Mouse (Mus musculus) midbrain, embryonic 12.5 days (tissue): ENCODE measurements around the gene Mybphl. TPM values are rescaled to one million over a fixed set of nuclear protein-coding genes. Genes with fewer than 3 reads are reported as not detected.

Experiments
- ATAC-seq: fragments of 200-750 bp; cut with Nextera tagmentation; 2 replicates; pipeline ENCODE4 v1.8.0; 2017; ENCODE audit warnings: low read depth, moderate TSS enrichment, moderate library complexity; ENCODE audit not compliant: low FRiP score
- H3K27ac ChIP-seq: fragments of 300-500 bp; sonication (generic); replicated peaks from 2 replicates; pipeline ENCODE4 v1.5.1; 2016; ENCODE audit warnings: mild to moderate bottlenecking
- H3K27me3 ChIP-seq: fragments of 300-500 bp; sonication (generic); 2 replicates; pipeline ENCODE4 v1.6.1; 2016; ENCODE audit warnings: mild to moderate bottlenecking
- H3K36me3 ChIP-seq: fragments of 300-500 bp; sonication (generic); 2 replicates; pipeline ENCODE4 v1.6.1; 2016
- H3K4me1 ChIP-seq: fragments of 300-500 bp; sonication (generic); 2 replicates; pipeline ENCODE4 v1.6.1; 2016
- H3K4me2 ChIP-seq: fragments of 300-500 bp; sonication (generic); replicated peaks from 2 replicates; pipeline ENCODE4 v1.6.1; 2016; ENCODE audit warnings: mild to moderate bottlenecking, moderate library complexity
- H3K4me3 ChIP-seq: fragments of 300-500 bp; sonication (generic); 2 replicates; pipeline ENCODE4 v1.5.1; 2016; ENCODE audit warnings: mild to moderate bottlenecking
- H3K9ac ChIP-seq: fragments of 300-500 bp; sonication (generic); replicated peaks from 2 replicates; pipeline ENCODE4 v1.6.1; 2016; ENCODE audit warnings: mild to moderate bottlenecking, moderate library complexity
- H3K9me3 ChIP-seq: fragments of 300-500 bp; sonication (generic); 2 replicates; pipeline ENCODE4 v1.6.1; 2016; ENCODE audit warnings: mild to moderate bottlenecking
- WGBS: fragments of 180-500 bp; shearing (Covaris S2); methylation state at CpG from one replicate; pipeline ENCODE4 v1.1.7; 2016; 5-methylcytosine and 5-hydroxymethylcytosine counted together
- polyA plus RNA-seq: library from polyadenylated mRNA; unstranded; fragments of >200 nt; fragmentation: Nextera tagmentation; extraction: Ambion mirVana; gene quantifications from 2 replicates; pipeline ENCODE4 v1.2.1, GENCODE M21; 2016

Mybphl gene
- polyA plus RNA-seq, 1 experiment from 2014 or later = not detected

DNA sequence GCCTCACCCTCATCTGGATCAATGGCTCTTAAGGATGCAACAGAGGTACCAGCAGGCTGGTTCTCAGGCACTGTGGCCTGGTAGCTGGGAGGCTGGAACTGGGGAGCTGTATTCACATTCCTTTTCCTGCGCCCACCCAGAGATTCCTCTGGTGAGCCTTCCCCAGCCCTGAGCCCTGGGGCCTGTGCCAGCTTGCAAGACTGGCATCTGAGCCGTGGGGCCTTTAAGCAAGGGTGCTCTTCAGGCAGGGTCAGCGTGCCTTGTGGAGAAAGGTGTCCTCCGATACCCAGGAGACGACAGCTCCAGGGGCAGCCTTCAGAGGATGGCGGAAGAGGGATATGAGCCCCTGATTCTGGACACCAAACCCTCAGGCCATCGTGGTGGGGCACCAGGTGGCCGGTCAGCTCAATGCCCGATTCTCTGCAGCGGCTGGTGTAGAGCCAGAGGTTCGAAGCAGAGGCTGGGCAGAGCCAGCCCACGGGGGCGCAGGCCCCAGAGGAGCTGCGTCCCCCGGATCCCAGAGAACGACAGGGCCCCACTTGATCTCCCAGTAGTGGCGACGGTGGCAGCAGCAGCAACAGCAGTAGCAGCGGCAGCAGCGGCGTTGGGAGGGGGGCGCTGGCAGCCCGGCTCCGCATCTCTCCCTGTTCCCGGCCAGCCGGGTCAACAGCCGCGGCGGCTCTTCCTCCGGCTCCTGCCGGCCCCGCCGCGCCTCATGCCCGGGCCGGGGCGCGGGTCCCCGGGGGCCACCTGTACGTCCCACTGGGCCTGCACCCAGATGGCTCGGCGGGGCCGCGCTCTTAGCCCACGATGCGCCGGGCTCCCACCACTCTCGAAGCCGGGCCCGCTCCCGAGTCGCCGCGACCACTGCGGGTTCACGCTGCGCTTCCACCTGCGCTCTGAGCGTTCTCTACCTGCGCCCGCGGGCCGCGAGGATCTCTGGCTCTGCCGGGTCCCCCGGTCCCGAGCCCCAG lies 50.4 kb downstream of the Mybphl start, which contains the start of gene Celsr2:
Gene Celsr2 (minus strand): TSS at position 696 of the 974 bp plus-strand sequence.
- Histone ChIP-seq H3K4me3 (peak within 1 kb of the TSS; percentile 98), H3K27me3 (peaks cover 11% of the 10 kb centered on the region), H3K4me2 (peak within 1 kb of the TSS; percentile 87), H3K9ac (peak within 1 kb of the TSS; percentile 98), H3K36me3 (peaks cover 34% of the 10 kb centered on the region), H3K27ac (peak within 1 kb of the TSS; percentile 95), H3K4me1 (peaks cover 46% of the 10 kb centered on the region), H3K9me3 (peaks cover 21% of the 10 kb centered on the region)
- 5% methylated on average over 46 of the region's 67 CpGs for WGBS
- ATAC-seq = peak; percentile 24

DNA sequence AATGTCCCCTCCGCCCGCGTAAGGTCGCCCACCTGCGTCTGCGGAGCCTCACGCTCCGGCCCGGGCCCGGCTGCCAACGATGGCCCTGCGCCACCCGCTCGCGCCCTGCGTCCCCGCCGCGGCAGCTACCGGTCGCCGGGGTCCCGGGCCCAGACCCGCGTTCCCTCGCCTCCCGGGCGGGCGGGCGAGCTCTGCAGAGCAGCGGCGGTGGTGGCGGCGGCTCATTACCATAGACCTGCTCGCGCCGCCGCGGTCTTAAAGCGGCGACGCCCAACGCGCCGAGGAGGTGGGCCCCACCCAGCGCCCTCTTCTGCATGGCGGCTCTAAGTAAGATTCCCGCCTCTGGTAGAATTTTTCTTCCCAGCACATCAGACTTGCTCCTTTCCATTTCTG lies 51.1 kb downstream of the Mybphl start:
- ATAC-seq = peak; percentile 78
- Histone ChIP-seq H3K27me3 (peaks cover 11% of the 10 kb centered on the region), H3K4me1 (peaks cover 39% of the 10 kb centered on the region), H3K9me3 (peaks cover 21% of the 10 kb centered on the region), H3K9ac (peak overlapping the region; percentile 98), H3K27ac (peak overlapping the region; percentile 95), H3K4me2 (peak overlapping the region; percentile 87), H3K4me3 (peak overlapping the region; percentile 98), H3K36me3 (peaks cover 34% of the 10 kb centered on the region)
- under 1% methylated on average over 34 of the region's 48 CpGs for WGBS

DNA sequence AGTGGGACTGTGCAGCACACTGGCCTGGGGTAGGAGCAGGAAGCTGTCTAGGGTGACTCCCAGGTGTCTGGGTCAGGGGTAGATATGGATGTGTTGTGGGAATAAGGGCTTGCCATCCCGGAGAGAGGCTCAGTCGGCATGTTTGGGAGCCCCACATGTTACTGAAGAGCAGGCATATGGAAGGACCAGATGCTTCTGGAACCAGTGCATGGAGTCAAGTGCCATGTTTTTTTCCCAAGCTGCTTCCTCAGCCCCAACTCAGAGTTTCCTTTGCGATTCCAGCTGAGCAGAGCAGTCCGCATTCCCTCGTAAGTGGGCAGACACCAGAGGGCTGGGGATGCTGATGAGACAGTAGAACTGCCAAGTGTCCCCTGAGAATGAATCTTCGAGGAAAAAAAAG lies 58.3 kb downstream of the Mybphl start:
- Histone ChIP-seq H3K4me1 (peaks cover 47% of the 10 kb centered on the region), H3K36me3 (peaks cover 31% of the 10 kb centered on the region), H3K9me3 (no peaks in the 10 kb centered on the region), H3K9ac (0 out of 2 replicates have a peak overlapping the region, but pooled peaks have one; percentile 6), H3K27ac (peak overlapping the region; percentile 81), H3K4me3 (no peak overlapping the region), H3K4me2 (peak overlapping the region; percentile 46), H3K27me3 (no peaks in the 10 kb centered on the region)
- ATAC-seq = no peak
- 40% methylated on average over 6 of the region's 6 CpGs for WGBS

DNA sequence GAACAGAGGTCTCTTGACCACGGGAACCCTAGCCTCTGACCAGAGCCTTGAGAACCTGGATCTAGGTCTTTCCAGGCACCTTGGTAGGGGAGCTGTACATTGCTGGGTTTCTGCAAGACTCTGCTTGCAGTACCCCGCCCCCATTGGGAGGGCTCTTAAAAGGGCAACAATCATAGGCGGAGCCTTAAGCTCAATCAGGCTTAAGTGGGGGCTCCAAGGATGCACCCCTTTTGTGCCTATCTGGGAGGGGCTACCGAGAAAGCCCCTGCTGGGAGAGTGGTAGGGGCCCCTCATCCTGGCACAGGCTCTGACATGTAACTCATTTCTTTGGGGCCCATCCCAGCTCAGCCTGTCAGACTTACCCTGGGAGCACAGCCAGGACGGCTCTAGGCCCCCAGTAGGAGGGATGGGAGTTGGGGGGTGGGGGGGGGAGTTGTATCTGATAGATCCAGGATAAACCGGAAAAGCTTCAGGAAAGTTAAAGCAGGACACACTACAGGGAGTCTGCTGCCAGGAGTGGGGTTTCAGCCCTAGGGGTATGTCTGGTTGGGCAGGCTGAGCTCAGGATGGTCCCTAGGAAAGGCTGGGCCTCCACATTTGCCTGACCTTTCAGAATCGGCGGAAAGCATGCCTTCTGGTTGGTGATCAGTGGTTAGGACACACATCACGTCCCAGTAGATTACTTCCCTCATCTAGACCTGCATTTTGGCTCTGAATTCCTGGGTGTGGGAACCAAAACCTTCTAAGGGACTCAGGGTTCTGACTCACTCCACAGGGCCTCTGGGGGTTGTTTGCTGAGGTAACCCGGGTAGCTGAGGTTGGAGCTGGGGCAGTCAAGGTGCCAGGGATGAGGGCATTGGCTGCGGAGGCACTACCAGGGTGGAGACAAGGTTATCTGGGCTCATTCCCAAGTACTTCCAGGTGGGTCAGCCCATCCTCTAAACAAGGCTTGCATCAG lies 59.4 kb downstream of the Mybphl start:
- Histone ChIP-seq H3K4me3 (peak overlapping the region; percentile 10; the same call in 1 of the 2 replicates), H3K27me3 (no peaks in the 10 kb centered on the region), H3K9me3 (no peaks in the 10 kb centered on the region), H3K36me3 (peaks cover 42% of the 10 kb centered on the region), H3K9ac (peak overlapping the region; percentile 16), H3K27ac (peak overlapping the region; percentile 81), H3K4me2 (peak overlapping the region; percentile 46), H3K4me1 (peaks cover 45% of the 10 kb centered on the region)
- WGBS = 18% methylated on average over 11 of the region's 11 CpGs
- peak; percentile 70 for ATAC-seq

DNA sequence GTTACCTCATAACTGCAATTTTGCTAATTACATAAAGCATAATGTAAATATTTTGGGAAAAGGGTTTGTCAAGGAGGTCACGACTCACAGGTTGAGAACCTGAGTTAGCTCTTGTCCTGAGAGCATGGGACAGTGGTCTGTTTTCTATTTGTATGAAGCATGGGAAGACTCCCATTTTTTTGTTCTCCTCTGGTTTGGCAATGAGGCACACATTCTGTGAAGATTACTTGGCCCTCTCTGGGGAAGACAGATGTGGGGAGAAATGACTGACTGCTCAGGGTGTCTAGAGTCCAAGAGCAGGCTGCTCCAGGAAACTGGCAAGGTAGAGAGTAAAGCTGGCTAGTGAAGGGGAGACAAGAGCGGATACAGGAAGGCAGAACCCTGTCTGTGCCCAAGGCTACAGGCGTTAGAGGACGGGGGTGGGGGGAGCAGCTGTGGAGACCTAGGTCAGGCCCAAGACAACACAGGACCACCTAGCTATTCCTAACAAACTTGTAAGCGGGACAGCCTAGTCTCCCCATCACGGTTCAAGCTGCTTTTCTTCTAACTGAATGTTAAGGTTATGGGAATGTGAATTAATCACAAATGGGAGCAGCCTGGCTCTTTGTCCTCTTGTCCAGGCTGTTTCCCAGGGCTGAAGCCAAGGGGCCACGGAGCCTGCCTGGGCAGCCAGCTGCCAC lies 60.4 kb downstream of the Mybphl start:
- WGBS = 48% methylated on average over 7 of the region's 7 CpGs
- Histone ChIP-seq H3K4me2 (no peak overlapping the region; the same call in 1 of the 2 replicates), H3K9me3 (no peaks in the 10 kb centered on the region), H3K9ac (peak overlapping the region; percentile 28; the same call in 1 of the 2 replicates), H3K4me1 (peaks cover 45% of the 10 kb centered on the region), H3K36me3 (peaks cover 52% of the 10 kb centered on the region), H3K27me3 (no peaks in the 10 kb centered on the region), H3K4me3 (no peak overlapping the region), H3K27ac (peak overlapping the region; percentile 81)
- ATAC-seq = peak; percentile 23; the same call in 1 of the 2 replicates

DNA sequence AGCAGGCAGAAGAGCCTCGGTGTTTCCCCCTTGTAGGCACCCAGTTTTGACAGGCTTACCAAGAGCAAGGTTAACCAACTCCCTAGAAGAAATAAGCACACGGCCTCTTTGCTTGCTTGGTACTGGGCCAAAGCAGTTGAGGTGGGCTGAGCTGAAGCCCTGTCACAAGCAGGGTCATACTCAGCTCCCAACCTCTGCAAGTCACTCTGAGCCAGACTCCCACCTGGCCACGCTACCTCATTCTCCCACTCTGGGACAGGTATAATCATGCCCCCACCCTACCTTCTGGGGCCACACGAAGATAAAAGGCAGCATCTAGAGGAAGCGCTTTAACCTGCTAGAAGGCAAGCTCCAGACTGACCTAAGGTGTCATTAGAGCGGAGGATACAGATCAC lies 60.9 kb downstream of the Mybphl start:
- H3K36me3 ChIP-seq = peaks cover 56% of the 10 kb centered on the region
- no peak overlapping the region; the same call in 1 of the 2 replicates for H3K4me2 ChIP-seq
- no peak overlapping the region for H3K4me3 ChIP-seq
- WGBS = 73% methylated on average over 6 of the region's 6 CpGs
- peak; percentile 17; the same call in 1 of the 2 replicates for ATAC-seq
- peak overlapping the region; percentile 81 for H3K27ac ChIP-seq
- peak overlapping the region; percentile 28; the same call in 1 of the 2 replicates for H3K9ac ChIP-seq
- peaks cover 45% of the 10 kb centered on the region for H3K4me1 ChIP-seq
- no peaks in the 10 kb centered on the region for H3K9me3 ChIP-seq
- no peaks in the 10 kb centered on the region for H3K27me3 ChIP-seq

Other genes with a start within 250 kb of the Mybphl start
- gene Gnai3, start 218.8 kb upstream of the Mybphl start, polyA plus RNA-seq = 189 and 199 TPM in 2 replicates
- gene Gpr61, start 210.0 kb upstream of the Mybphl start, polyA plus RNA-seq = 0.80 and 1.0 TPM in 2 replicates
- 7.5 and 9.3 TPM in 2 replicates for gene Amigo1, start 178.6 kb upstream of the Mybphl start, polyA plus RNA-seq
- 5.6 TPM in 2 replicates for gene Cyb561d1, start 163.7 kb upstream of the Mybphl start, polyA plus RNA-seq
- 28.9 and 29.8 TPM in 2 replicates for gene Atxn7l2, start 154.0 kb upstream of the Mybphl start, polyA plus RNA-seq
- 1.3 and 2.0 TPM in 2 replicates for gene Sypl2, start 138.3 kb upstream of the Mybphl start, polyA plus RNA-seq
- 220 and 232 TPM in 2 replicates for gene Psma5, start 108.0 kb upstream of the Mybphl start, polyA plus RNA-seq
- gene Sort1, start 80.8 kb upstream of the Mybphl start, polyA plus RNA-seq = 31.2 and 38.5 TPM in 2 replicates
- 60.6 and 61.9 TPM in 2 replicates for gene Psrc1, start 18.9 kb downstream of the Mybphl start, polyA plus RNA-seq
- gene Celsr2, start 50.6 kb downstream of the Mybphl start, polyA plus RNA-seq = 73.3 and 78.2 TPM in 2 replicates
- 184 and 192 TPM in 2 replicates for gene Sars, start 80.3 kb downstream of the Mybphl start, polyA plus RNA-seq
- 0.45 and 0.56 TPM in 2 replicates for gene 1700013F07Rik, start 169.2 kb downstream of the Mybphl start, polyA plus RNA-seq
- gene 5330417C22Rik, start 171.6 kb downstream of the Mybphl start, polyA plus RNA-seq = 4.2 and 4.9 TPM in 2 replicates
- 59.6 and 66.4 TPM in 2 replicates for gene Tmem167b, start 197.6 kb downstream of the Mybphl start, polyA plus RNA-seq
- gene Taf13, start 206.8 kb downstream of the Mybphl start, polyA plus RNA-seq = 71.7 and 96.7 TPM in 2 replicates
- 67.8 and 70.0 TPM in 2 replicates for gene Wdr47, start 226.4 kb downstream of the Mybphl start, polyA plus RNA-seq